Mouse (Mus musculus) hindbrain, postnatal 0 days (tissue): Measurements from ENCODE around the gene Gch1. TPM values are rescaled to one million over a fixed set of nuclear protein-coding genes. Genes with fewer than 3 reads are reported as not detected.

Experiments
- ATAC-seq: fragments of 200-750 bp; cut with Nextera tagmentation; 2 replicates; pipeline ENCODE4 v1.8.0; 2017; ENCODE audit warnings: mild to moderate bottlenecking, moderate TSS enrichment, moderate library complexity
- DNase-seq: peaks from one replicate; pipeline ENCODE4 v3.0.0-alpha.2; 2015; ENCODE audit warnings: low spot score
- H3K27ac ChIP-seq: fragments of 300-500 bp; sonication (generic); 2 replicates; pipeline ENCODE4 v1.5.1; 2014; ENCODE audit warnings: mild to moderate bottlenecking
- H3K27me3 ChIP-seq: fragments of 300-500 bp; sonication (generic); 2 replicates; pipeline ENCODE4 v1.6.1; 2014; ENCODE audit warnings: low read length, mixed read lengths; ENCODE audit not compliant: insufficient read depth
- H3K36me3 ChIP-seq: fragments of 300-500 bp; sonication (generic); 2 replicates; pipeline ENCODE4 v1.6.1; 2014; ENCODE audit warnings: low read length, mixed read lengths; ENCODE audit not compliant: insufficient read depth
- H3K4me1 ChIP-seq: fragments of 300-500 bp; sonication (generic); 2 replicates; pipeline ENCODE4 v1.6.1; 2014; ENCODE audit warnings: antibody characterized with exemption, low read length, mixed read lengths; ENCODE audit not compliant: insufficient read depth
- H3K4me2 ChIP-seq: fragments of 300-500 bp; sonication (generic); 2 replicates; pipeline ENCODE4 v1.6.1; 2014; ENCODE audit warnings: low read depth, mild to moderate bottlenecking, low read length, moderate library complexity, mixed read lengths
- H3K4me3 ChIP-seq: fragments of 300-500 bp; sonication (generic); 2 replicates; pipeline ENCODE4 v1.5.1; 2014; ENCODE audit warnings: low read length
- H3K9ac ChIP-seq: fragments of 300-500 bp; sonication (generic); replicated peaks from 2 replicates; pipeline ENCODE4 v1.6.1; 2014; ENCODE audit warnings: mild to moderate bottlenecking, low read length, moderate library complexity, mixed read lengths
- H3K9me3 ChIP-seq: fragments of 300-500 bp; sonication (generic); 2 replicates; pipeline ENCODE4 v1.6.1; 2016; ENCODE audit warnings: low read length, mixed read lengths
- CTCF ChIP-seq: IDR thresholded peaks from 2 replicates; pipeline ENCODE4 v1.5.1; 2016; ENCODE audit warnings: antibody characterized with exemption, control low read depth, low read depth
- WGBS: fragments of 180-500 bp; shearing (Covaris S2); extraction: QIAGEN DNeasy Blood & Tissue Kit; methylation state at CpG from one replicate; pipeline ENCODE4 v1.1.7; 2014; 5-methylcytosine and 5-hydroxymethylcytosine counted together
- polyA plus RNA-seq: library from polyadenylated mRNA; unstranded; fragments of >200 nt; fragmentation: Nextera tagmentation; extraction: Ambion mirVana; gene quantifications from 2 replicates; pipeline ENCODE4 v1.2.1, GENCODE M21; 2015
- total RNA-seq: library from RNA; depleted of rRNA; stranded (reverse); fragments of >200 nt; gene quantifications from 2 replicates; pipeline ENCODE4 v1.2.3, GENCODE M21; 2014

Gene Gch1
- total and polyA plus RNA-seq, 2 experiments from 2014 or later: 6.1 to 10.7 TPM

DNA sequence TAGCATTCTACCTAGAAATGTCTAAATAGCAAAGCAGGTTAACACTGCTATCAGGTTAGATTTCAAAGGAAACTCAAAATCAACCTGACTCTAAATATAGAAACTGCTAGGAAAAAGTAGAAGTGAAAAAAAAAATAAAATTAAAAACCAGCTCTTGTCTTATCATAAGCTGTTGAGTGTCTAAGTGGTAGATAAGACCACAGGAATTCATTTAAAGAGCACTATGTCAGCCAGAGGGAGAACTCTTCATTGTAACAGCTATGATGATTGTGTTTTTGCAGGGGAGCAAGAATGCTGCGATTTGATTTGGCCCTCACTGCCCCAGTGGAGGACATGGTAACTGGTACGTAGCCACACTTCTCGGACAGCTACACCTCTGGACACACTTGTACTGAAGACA lies 34.9 kb downstream of the Gch1 start:
- Histone ChIP-seq H3K9ac (no peak overlapping the region), H3K4me2 (no peak overlapping the region), H3K9me3 (no peaks in the 10 kb centered on the region), H3K4me1 (no peaks in the 10 kb centered on the region), H3K36me3 (no peaks in the 10 kb centered on the region), H3K4me3 (no peak overlapping the region), H3K27ac (no peak overlapping the region), H3K27me3 (no peaks in the 10 kb centered on the region)
- DNase-seq (no peak), ATAC-seq (no peak)
- WGBS: 93% methylated on average over 3 of the region's 3 CpGs
- no peak for TF ChIP-seq CTCF

- Histone ChIP-seq H3K27ac (no peak overlapping the region), H3K27me3 (no peaks in the 10 kb centered on the region), H3K9ac (no peak overlapping the region), H3K4me3 (no peak overlapping the region), H3K4me1 (no peaks in the 10 kb centered on the region), H3K4me2 (no peak overlapping the region), H3K36me3 (no peaks in the 10 kb centered on the region), H3K9me3 (no peaks in the 10 kb centered on the region)
- no peak for TF ChIP-seq CTCF
- DNase-seq (no peak), ATAC-seq (no peak)
- WGBS: 84% methylated on average over 6 of the region's 6 CpGs
These were observed 37.9 kb downstream of the Gch1 start for GRCm38 (mm10) chr14:47151306-47151705.

GRCm38 (mm10) chr14:47144326-47144725 lies 44.9 kb downstream of the Gch1 start:
- H3K36me3 ChIP-seq: no peaks in the 10 kb centered on the region
- ATAC-seq (no peak), DNase-seq (no peak)
- no peaks in the 10 kb centered on the region for H3K9me3 ChIP-seq
- no peaks in the 10 kb centered on the region for H3K27me3 ChIP-seq
- WGBS: 96% methylated on average over 5 of the region's 5 CpGs
- H3K9ac ChIP-seq: no peak overlapping the region
- H3K4me2 ChIP-seq: no peak overlapping the region
- no peaks in the 10 kb centered on the region for H3K4me1 ChIP-seq
- H3K4me3 ChIP-seq: no peak overlapping the region
- TF ChIP-seq CTCF: no peak
- H3K27ac ChIP-seq: no peak overlapping the region

GRCm38 (mm10) chr14:47138853-47139252 lies 50.4 kb downstream of the Gch1 start:
- Histone ChIP-seq H3K4me2 (no peak overlapping the region), H3K27ac (no peak overlapping the region), H3K27me3 (no peaks in the 10 kb centered on the region), H3K4me1 (no peaks in the 10 kb centered on the region), H3K4me3 (no peak overlapping the region), H3K9me3 (no peaks in the 10 kb centered on the region), H3K36me3 (no peaks in the 10 kb centered on the region), H3K9ac (no peak overlapping the region)
- no peak for DNase-seq
- TF ChIP-seq CTCF: no peak
- WGBS: 87% methylated on average over 3 of the region's 3 CpGs
- no peak for ATAC-seq

- ATAC-seq: no peak
- WGBS: 78% methylated on average over 5 of the region's 5 CpGs
These were observed 52.6 kb downstream of the Gch1 start for GRCm38 (mm10) chr14:47136637-47137036.

GRCm38 (mm10) chr14:47133948-47134347 lies 55.3 kb downstream of the Gch1 start:
- DNase-seq (peak; percentile 21), ATAC-seq (peak; percentile 47; the same call in 1 of the 2 replicates)
- no peak overlapping the region for H3K4me2 ChIP-seq
- H3K36me3 ChIP-seq: no peaks in the 10 kb centered on the region
- 65% methylated on average over 10 of the region's 10 CpGs for WGBS
- H3K9ac ChIP-seq: no peak overlapping the region
- TF ChIP-seq CTCF: no peak
- H3K27me3 ChIP-seq: no peaks in the 10 kb centered on the region
- H3K9me3 ChIP-seq: no peaks in the 10 kb centered on the region
- no peak overlapping the region for H3K4me3 ChIP-seq
- H3K27ac ChIP-seq: 0 out of 2 replicates have a peak overlapping the region, but pooled peaks have one; percentile 11
- H3K4me1 ChIP-seq: no peaks in the 10 kb centered on the region

More at GRCm38 (mm10) chr14:47136637-47137036, 52.6 kb downstream of the Gch1 start:
- H3K4me2 ChIP-seq: no peak overlapping the region
- no peak overlapping the region for H3K4me3 ChIP-seq
- H3K9ac ChIP-seq: no peak overlapping the region
- no peaks in the 10 kb centered on the region for H3K27me3 ChIP-seq
- H3K27ac ChIP-seq: no peak overlapping the region
- H3K9me3 ChIP-seq: no peaks in the 10 kb centered on the region
- no peaks in the 10 kb centered on the region for H3K4me1 ChIP-seq
- no peaks in the 10 kb centered on the region for H3K36me3 ChIP-seq
- no peak for DNase-seq
- TF ChIP-seq CTCF: no peak

DNA sequence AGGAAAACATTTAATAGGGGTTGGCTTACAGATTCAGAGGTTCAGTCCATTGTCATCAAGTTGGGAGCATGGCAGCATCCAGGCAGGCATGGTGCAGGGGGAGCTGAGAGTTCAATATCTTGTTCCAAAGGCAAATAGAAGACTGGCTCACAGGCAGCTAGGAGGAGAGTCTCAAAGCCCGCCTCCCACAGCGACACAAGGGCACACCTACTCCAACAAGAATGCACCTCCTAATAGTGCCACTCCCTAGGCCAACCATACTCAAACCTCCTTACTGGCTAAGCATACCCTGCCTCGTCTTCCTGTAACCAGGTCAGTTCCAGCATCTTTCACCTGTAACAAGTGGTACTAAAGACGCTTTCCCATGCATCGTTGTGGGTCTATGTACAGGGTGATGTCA lies 61.2 kb downstream of the Gch1 start:
- 83% methylated on average over 5 of the region's 5 CpGs for WGBS
- no peak for DNase-seq
- Histone ChIP-seq H3K4me2 (no peak overlapping the region), H3K9ac (no peak overlapping the region), H3K27me3 (no peaks in the 10 kb centered on the region), H3K36me3 (no peaks in the 10 kb centered on the region), H3K9me3 (peaks cover 4% of the 10 kb centered on the region; the same call in 1 of the 2 replicates), H3K4me1 (no peaks in the 10 kb centered on the region), H3K4me3 (no peak overlapping the region), H3K27ac (no peak overlapping the region)
- no peak for TF ChIP-seq CTCF
- ATAC-seq: no peak
